Mouse (Mus musculus): ENCODE measurements around the gene Fam53b. TPM values are rescaled to one million over a fixed set of nuclear protein-coding genes. Genes with fewer than 3 reads are reported as not detected.
"Not testable (repeated sequence)": the region's sequence is repeated elsewhere in the genome, so short reads cannot be mapped to it uniquely, and the experiment has no call there.

Gene Fam53b
- total RNA-seq, 2 experiments from 2014 or later, result 58.4 to 75.1 TPM

DNA sequence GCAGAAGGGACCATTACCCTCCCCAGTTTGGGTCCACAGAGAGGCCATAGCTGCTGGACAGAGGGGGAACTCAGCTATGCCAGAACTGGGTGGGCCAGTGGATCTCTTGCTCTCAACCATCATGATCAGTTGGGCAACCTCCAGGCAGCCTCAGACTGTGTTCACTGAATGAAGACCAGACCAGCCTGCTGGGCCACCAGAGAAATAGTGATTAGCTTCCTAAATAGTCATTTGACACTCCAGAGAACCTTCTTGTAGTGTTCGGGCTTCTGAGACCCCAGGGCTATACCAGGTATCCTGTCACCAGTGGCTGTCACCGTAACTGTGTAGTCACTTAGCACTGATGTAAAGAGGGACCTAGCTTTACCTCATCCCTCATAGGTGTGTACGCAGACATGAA lies 131.3 kb downstream of the Fam53b start:
- no peak for DNase-seq

DNA sequence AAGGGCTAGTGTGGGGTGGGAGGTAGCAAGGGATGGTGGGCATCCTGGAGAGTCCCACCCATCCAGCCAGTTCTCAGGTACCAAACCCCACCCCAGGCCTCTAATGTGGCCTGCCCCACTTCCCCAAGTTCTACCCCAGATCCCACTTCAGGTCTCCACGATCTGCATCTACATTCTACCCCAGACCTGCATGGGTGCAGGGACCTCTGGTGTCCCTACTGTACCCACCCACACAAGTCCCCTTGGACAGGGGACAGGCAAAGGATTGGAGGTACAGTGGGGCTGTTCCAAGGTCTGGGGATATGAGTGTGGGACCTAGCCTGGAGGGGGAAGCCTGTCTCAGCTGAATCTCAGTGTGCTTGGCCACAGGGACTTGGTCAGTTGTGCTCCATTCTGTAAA lies 131.9 kb downstream of the Fam53b start:
- DNase-seq, result no peak

DNA sequence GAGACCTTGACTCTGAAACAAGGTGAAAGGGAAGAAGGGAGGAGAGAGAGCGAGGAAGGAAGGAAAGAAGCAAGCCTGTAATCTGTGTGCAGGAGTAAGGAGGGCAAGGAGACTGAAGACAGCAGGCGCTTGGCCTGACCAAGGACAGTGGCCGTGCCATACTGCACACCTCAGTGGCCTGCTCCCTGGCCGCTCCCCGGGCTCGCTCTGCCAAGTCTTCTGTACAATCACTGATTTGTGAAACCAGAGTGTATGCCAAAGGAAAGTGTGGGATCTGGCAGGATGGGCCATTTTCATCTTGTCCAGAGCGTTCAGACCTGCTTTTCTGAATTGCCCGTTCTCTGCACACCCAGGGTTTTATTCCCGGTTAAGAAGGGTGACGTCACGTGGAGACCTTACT lies 132.4 kb downstream of the Fam53b start:
- DNase-seq, result peak; percentile 36

DNA sequence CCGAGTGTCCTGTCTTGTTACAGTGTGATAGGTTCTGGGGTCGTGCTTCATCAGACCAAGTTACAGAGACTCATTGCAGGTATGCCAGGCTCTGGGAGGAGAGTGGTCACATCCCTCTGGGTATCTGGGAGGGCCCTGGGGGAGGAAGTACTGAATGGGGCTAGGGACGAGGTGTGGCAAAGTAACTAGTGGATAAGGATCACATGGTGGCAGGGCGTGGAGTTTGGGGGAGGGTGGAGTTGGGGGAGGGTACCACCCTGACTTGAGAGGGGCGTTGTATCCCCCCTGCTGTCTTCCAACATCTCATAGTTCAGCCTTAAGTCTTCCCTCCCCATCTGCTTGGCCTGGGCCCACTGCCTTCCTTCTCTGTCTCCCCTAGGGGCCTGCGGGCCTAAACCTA lies 134.1 kb downstream of the Fam53b start:
- DNase-seq, result no peak

DNA sequence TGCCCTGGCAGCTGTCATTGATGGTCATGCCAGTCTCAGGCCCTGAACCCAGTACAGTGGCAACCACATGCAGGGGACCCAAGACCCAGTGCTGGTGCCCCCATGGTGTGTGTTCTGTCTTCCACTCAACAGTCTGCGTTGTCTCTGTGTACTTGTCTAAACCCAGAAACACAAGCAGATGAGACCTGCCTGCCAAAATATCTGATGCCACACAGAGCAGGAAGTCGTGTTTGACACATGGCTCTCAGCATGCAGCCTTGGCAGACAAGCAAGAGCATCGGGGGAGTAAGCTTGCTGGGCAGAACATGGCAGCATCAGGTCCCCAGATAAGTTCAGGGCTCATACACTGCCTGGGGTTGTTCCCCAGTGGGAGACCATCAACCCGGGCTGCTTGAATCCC lies 134.6 kb downstream of the Fam53b start:
- DNase-seq, result no peak

DNA sequence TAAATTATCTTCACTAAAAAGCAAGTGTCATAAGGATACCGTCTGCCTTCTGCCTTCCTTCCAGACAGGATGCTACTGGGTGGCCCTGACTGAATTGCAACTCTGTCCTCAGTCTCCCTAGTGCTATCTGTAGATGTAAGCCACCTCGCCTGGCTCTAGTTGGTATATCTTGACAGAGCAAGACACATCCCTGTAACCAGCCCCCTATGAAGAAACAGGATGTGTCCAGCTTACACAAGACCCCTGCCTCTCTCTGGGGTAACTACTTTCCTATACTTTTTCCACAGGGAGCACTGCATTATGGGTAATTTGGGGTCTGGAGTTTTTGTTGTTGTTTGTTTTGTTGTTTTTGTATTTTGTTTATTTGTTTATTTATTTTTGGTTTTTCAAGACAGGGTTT lies 137.8 kb downstream of the Fam53b start:
- no peak for DNase-seq

DNA sequence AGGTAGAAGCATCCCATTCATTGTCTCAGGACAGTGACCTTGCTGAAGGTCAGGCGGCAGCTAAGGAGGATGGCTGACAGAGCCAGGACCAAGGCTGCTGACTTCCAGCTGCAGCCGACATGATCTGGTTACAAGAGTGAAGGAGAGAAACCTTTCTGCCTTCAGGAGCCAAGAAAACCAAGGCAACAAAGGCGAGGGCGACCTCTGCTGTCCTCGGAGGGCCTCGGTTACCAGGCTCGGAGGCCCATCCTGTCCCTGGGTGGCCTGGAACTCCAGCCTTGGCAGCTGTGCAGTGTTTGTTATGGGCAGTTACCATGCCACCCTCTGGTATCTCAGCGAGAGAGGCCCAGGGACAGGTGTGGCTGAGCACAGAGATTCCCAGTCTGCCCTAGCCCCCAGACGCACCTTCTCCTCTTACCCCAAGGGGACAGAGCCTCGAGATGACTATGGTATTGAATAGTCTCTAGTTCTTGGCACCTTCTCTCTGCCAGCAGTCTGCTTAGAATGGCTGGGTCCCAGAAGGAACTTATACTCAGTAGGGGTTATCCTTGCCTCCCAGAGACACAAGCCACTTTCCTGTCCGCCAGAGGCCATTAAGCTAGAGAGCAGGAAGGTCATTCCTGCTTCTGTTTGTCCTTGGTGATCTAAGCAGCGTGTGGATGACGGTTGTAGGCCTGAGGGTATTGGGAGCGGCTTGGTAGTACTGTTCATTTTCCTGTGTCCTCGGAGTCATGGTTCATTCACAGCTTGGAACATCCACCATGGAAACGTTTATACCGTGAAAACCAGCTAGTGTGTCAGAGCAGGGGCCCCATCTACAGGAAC lies 139.5 kb downstream of the Fam53b start:
- peak; percentile 76 for DNase-seq

DNA sequence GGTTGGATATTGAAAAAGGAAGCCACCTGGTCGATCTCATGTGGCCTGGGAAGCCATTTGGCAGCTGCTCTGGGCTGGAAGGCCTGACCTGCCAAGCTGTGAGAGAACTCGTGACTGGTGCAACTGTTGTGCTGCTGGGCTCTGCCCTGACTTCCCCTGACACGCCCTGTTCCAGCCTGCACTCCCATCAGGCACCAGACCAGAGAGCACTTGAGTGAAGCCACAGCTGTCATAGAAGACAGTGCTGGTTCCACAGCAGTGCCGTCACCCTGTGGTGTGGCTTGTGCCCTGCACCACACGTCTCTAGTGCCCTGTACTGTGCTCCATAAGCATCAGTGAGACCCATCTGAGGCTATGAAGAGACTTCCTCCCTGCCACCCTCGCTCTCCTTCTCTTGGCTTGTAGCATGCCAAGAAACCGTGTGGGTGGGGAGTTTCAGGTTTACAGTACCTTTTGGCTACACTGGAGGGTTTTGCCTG lies 141.2 kb downstream of the Fam53b start:
- peak; percentile 71 for DNase-seq

DNA sequence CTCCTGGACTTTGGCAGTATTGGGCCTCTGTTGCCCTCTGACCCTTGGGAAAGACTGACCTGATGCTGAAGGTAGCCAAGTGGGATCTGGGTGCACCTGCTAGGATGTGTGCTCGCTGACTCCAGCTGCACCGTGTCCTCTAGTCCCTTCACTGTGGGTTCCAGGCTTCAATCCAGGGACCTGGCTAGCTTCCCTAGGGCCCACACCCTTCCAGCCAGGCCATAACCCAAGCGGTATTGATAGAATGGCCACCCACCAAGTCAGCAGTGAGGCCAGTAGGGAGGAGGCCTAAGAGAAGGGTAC lies 142.9 kb downstream of the Fam53b start:
- DNase-seq, result peak; percentile 69

DNA sequence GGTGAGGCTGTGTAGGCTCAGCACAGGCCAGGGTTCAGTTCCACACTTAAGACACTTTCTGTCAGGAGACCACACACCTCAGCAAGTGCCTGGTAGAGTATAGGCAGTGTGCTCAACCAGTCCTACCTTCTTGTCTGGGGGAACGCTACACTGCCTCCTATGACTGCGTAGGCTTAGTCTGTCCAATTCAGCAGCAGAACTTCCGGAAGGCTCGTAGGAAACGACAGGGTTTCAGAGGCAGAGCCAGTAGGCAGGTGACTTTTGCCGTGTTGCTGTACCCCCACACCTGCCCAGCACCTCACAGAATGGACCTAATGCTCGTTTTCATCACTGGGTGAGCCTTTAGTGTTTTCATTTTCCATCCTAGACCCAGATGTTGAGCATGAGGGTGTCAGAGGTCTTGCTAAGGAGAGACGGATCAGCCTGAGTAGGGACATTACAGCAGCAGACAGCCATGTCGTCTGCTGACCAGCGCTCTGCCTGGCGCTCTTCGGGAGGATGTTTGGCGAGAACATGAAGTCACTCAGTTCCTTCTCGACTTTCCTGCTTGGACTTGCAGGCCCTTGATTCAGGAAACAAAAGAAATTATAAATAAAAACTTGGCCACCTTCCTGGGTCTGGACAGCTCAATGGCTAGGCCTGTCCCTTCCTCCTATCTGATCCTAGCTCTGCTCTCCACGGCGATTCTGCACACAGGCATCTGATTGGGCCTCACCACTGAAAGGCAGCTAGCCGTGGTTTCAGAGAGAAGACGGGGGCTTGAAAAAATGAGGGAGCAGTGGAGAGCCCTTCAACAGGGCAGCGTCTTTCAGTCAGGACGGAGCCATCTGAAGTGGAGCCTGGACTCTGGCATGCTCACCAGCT lies 143.5 kb downstream of the Fam53b start:
- no peak for DNase-seq

DNA sequence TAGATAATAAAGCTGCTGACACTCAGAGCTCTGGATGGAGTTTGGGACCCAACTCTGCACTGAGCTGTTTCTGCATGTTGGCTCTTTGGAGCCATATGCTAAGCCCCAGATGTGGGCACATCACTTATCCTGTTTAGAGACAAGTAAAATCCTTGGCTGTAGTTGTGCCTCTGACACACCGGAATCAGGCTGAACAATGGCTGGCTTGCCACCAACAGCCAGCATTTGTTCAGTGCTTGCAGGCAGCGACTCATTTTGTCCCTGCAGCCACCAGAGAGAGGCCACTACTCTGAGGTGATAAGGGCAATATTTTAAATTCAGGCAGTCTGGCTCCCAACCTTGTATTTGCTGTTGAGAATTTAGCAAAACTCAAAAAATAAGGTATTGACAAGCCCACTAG lies 145.1 kb downstream of the Fam53b start:
- peak; percentile 59 for DNase-seq

DNA sequence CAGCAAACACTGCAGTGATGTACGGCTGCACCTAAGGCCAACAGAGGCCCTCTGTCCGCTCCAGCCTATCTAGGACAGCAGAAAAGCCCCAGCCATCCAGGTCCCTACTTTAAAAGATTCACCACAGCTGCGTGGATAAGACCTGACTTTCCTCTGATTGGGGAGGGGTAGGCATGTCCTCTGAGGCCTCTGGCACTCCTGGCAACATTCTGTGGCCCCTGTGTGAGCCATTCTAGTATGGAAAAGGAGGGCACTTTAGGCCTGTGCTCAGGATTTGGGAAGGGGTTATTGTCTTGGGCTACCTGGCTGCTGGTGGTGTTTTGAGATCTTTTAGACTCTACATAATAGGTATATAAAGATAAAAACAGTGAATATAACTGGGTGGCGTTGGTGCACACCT lies 147.2 kb downstream of the Fam53b start:
- no peak for DNase-seq

DNA sequence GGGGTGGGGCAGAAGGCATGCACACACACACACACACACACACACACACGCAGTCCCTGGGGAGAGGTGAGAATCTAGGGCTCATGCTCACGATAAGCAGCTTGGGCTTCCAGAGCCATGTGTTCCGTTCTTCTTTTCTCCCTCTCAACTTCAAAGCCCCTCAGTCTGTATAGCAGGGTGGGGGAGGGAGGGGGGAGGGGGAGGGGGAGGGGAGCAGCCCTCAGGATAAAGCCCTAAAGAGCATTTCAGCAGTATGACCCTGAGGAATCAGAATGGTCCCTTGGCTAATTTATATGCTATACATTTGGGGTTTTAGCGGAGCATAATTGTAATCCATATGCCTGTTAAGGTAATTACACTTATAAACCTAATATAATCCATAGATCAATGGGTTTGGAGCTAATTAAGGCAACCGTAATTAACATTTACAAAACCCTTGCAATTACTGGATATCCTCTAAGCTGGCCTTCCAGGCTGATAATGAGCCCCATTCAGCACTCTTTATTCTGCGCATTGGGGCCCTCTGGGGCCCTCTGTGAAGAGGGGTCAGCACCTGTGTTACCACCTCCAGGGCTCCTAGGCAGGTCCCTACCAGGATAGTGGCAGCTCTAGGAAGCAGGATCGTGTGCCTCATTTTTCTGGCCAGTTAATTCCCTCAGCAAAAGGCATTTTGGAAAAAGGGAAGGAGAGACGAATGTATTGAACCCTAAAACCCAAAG lies 147.9 kb downstream of the Fam53b start:
- DNase-seq, result no peak

DNA sequence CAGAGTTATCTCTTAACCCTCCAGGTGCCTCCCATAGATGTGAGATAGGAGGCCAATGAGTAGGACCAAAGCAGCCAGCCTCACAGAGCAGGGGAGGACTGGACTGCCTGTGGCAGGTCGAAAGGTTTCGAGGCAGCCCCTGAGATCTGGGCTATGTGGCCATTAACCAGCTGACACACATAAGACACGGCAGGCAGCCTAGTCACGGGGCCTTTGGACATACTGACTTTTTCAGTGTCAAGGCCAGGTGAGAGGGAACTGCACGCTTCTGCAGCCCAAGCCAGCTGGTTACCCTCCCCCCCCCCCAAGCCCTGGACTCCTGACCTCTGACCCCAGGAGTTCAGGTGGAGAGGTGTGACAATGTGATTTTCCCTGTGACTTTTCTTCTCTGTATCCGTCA lies 148.9 kb downstream of the Fam53b start:
- DNase-seq, result no peak

DNA sequence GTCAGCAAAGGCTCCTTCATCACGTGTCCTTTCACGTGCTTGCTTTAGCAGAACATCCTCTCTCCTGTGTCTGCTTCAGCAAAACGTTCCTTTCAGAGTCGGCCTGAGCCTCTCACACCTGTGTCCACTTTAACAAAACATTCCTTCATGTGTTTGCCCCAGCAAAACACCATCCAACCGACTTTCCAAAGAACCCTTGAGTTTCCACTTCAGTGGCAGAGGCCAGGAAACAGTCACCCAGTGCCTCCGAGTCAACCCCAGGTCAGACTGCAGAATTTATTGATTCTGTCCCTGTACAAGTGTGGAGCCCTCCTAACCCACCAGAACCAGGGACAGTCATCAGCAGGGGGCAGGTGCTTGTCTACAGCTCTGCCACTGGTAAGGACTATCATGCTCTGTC lies 150.9 kb downstream of the Fam53b start:
- not testable (repeated sequence) for DNase-seq

Other genes with a start within 250 kb of the Fam53b start
- gene Oat, start 237.5 kb downstream of the Fam53b start, total RNA-seq (2021), result 10 to 100 TPM; 79.0 to 83.3 TPM
- gene Nkx1-2, start 214.2 kb downstream of the Fam53b start, total RNA-seq (2021), result under 1 TPM in 1 of 2 experiments, not detected in 1; 0.12 TPM
- gene Lhpp, start 203.2 kb downstream of the Fam53b start, total RNA-seq (2021), result 10 to 100 TPM; 16.8 to 17.0 TPM
- gene Eef1akmt2, start 38.8 kb upstream of the Fam53b start, total RNA-seq (2021), result 10 to 100 TPM; 20.9 to 27.4 TPM
- 10 to 100 TPM; 31.3 to 33.3 TPM for gene Abraxas2, start 45.3 kb upstream of the Fam53b start, total RNA-seq (2021)
- gene Zranb1, start 117.3 kb upstream of the Fam53b start, total RNA-seq (2021), result 10 to 100 TPM; 33.7 to 37.9 TPM

All from adrenal gland, postnatal 10 days (tissue).